Mouse (Mus musculus): Measurements from ENCODE around the gene Fcho2.
"Not testable (repeated sequence)": the region's sequence is repeated elsewhere in the genome, so short reads cannot be mapped to it uniquely, and the experiment has no call there.

The Fcho2 gene

DNA sequence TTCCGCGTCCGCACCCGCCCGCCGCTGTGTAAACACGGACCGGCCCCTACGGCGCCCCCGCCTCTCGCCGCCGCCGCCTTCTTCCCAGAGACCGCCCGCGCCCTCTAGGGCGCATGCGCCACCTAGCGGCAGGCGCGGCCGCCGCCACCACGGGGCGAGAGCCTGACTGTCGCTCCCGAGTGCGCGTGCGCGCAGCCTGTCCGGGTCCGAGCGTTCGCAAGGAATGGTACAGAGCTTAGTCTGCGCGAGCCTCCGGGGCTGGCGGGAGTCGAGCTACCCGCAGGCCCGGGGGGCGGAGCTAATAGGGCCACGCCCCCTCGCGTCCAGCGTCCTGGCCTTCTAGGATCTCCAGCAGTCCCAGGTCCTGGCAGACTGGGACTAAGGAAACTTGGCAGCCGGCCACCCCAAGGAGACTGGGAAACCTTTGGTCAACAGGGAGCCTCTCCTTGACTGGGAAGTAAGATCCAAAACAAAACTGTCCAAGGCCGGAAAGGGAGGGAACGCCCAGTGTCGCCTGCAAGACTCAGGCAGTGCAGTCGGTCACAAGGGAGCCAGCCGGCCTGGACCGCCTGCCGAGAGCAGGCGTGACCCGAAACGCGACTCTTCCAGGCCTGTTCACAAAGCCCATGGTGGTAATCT lies at the start of gene Fcho2:
Fcho2 (minus strand) TSS at position 303 of the 639 bp plus-strand sequence.
- peak; percentile 98 for DNase-seq (ENCODE audit: low spot score)

- DNase-seq (ENCODE audit: low spot score): no peak
Measured at GRCm38 (mm10) chr13:98855291-98855690, 40.0 kb upstream of the Fcho2 start.

- no peak for DNase-seq (ENCODE audit: low spot score)
Measured at GRCm38 (mm10) chr13:98845794-98846193, 30.5 kb upstream of the Fcho2 start.

- no peak for DNase-seq (ENCODE audit: low spot score)
Measured at GRCm38 (mm10) chr13:98836423-98837088, 21.3 kb upstream of the Fcho2 start.

DNA sequence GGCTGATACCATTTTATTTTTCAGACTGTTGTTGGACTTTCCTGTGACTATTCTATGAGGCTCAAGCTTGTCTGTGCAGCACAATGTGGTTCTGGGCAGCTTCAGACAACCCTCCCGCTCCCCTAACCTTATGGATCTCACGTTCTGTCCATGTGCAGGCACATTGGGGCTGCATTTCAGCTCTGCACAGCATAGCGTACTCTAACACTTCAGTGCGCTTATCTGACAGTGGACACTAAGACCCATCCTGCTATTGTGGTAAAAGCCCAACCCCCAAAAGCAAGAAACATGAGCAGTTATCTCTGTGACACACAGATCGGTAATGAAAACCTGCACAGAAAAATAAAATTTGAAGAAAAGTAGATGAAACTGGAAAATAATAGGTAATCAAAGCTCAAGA lies 20.5 kb upstream of the Fcho2 start:
- DNase-seq (ENCODE audit: low spot score): no peak

GRCm38 (mm10) chr13:98834723-98835122 lies 19.5 kb upstream of the Fcho2 start:
- no peak for DNase-seq (ENCODE audit: low spot score)

- DNase-seq (ENCODE audit: low spot score): no peak
Measured at GRCm38 (mm10) chr13:98834199-98834598, 18.9 kb upstream of the Fcho2 start.

DNA sequence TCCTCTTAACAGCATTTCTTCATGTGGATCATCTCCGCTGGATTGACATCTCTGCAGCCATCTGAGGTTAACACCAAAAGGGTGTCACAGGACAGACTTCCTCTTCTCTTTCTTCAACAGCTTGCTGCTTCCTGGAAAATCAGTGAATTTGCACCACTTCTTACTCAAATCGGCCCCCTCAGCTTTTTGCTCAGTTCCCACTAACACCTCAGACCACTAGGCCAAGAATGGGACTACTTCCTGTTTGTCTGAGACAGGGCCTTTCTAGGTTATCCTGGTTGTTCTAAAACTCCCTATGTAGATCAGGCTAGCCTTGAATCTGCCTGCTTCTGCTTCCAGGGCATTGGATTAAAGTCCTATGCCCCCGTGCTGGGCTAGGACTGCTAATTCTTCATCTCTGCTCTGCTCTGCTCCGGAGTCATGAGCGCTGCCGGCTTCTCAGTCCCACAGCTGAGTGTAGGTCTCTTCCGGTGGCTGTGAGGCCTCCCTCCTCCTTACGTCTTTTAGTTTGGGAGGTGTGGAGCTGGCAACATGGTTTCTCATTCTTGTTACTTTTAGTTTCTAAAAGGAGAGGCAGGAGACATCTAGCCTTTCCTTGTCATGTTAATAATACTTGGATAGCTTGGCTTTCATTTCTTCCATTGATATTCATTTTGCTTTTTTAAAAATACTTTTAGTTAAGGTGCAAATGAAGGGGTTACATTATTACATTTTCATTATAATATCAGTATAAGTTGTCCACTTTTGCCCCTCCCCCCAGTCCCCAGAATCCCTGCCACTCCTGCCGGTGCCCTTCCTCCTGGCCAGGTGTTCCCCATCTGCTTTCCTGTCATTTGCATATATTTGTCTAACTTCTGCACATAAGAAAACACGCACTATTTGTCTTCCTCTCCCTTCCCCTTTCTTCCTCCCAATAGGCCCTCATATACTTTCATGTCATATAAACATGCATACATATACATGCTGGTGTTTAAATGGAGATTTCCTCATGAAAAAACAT lies 17.5 kb upstream of the Fcho2 start:
- DNase-seq (ENCODE audit: low spot score): no peak

GRCm38 (mm10) chr13:98829026-98829425 lies 13.8 kb upstream of the Fcho2 start:
- not testable (repeated sequence) for DNase-seq (ENCODE audit: low spot score)

DNA sequence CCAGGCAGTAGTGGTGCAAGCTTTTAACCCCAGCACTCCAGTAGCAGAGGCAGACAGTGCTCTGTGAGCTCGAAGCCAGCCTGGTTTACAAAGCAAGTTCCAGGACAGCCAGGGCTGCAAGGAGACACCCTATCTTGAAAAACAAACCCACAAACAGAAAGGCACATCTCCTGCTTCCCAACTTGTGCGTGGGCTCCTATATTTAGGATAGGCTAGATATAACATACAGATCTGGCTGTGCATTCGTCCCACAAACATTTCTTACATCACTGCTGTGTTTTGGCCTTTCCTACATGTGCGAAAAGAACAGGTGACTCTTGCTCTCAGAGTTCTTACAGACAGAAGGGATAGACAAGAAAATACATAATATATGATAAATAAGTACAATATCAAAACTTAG lies 10.3 kb upstream of the Fcho2 start:
- no peak for DNase-seq (ENCODE audit: low spot score)

GRCm38 (mm10) chr13:98819094-98819493 lies 3.8 kb upstream of the Fcho2 start:
- DNase-seq (ENCODE audit: low spot score): no peak

DNA sequence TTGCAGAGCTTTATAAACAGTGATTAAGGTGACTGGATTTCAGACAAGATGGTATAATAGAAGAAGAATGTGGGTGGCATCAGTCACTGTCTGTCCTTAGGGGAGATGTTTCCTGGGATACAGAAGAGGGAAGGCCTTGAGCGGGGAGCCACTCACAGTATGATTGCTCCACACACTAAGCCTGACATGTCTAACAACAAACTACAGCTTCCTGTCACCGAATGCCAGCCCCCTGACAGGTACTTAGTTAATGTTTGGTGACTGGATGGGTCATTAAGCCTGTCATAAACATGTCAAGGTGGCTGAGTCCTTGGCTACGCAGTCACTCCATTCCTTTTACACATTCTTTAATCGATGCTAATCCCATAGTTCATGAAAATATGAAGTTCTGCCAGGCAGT lies 3.0 kb upstream of the Fcho2 start:
- DNase-seq (ENCODE audit: low spot score): no peak

DNA sequence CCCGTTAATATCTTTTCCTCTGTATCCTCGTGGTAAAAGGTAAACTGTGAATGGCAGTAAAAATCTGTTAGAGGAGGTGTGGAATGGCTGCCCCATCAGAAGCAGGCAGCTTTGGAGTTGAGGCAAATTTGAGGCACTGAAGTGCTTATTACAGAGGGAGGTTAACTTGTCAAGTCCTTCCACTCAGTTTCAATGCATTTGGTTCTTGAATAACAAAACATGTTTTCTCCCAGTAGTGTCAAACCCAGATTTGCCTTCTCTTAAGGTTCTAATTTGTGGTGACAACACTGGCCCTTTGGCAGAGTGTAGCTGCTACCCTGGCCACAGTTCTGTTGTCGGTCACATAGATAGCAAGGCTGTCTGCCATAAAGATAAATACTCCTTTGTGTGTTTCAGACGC lies 2.5 kb upstream of the Fcho2 start:
- no peak for DNase-seq (ENCODE audit: low spot score)

DNA sequence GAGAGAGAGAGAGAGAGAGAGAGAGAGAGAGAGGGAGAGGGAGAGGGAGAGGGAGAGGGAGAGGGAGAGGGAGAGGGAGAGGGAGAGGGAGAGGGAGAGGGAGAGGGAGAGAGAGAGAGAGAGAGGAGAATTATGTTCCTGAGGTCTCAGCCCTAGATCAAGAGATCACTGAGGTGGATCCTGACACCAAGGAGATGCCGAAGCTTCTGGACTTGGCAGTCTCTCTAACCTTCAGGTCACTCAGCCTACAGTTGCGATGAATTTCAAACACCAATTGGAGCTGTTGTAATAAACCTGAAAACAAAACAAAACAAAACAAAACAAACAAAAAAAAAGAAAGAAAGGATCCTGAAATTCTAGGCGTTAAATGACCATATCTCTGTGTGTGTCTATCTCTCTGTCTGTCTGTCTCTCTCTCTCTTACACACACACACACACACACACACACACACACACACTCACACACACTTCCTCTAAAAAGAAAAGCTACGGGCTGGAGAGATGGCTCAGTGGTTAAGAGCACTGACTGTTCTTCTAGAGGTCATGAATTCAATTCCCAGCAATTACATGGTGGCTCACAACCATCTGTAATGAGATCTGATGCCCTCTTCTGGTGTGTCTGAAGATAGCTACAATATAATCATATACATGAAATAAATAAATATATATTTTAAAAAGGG lies 1.9 kb upstream of the Fcho2 start:
- DNase-seq (ENCODE audit: low spot score): not testable (repeated sequence)

DNA sequence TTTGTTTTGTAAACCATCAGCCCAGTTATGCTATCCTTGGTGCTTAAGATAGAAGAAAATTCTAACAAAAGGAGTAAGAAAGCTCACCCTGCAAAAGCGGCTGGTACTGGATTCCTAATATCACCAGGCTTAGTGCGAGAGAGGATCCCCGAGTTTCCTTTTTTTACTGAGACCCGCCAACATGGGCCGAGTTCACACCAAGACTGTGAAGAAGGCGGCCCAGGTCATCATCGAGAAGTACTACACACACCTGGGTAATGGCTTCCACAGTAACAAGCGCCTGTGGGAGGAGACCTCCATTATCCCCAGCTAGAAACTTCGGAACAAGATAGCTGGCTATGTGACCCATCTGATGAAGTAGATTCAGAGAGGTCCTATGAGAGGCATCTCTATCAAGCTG lies 1.3 kb upstream of the Fcho2 start:
- no peak for DNase-seq (ENCODE audit: low spot score)

- DNase-seq (ENCODE audit: low spot score): peak; percentile 64
Measured at GRCm38 (mm10) chr13:98814275-98815040, 791 bp downstream of the Fcho2 start.

GRCm38 (mm10) chr13:98813596-98814274 lies 1.5 kb downstream of the Fcho2 start:
- no peak for DNase-seq (ENCODE audit: low spot score)

DNA sequence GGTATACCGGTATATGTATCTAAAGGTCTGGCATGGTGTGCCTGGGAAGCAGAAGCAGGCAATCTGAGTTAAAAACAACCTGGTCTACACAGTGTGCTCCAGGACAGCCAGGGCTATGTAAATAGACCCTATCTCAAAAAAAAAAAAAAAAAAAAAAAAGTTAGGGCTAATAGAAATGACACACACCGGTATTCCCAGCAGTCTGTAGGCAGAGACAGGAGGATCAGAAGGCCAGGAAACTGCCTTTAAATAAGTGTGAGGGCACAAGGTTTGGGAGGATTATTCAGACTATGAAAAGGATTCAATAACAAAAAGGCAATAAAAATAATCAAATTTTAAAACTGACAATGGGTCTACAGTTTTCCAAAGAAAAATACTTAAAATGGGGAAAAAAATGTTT lies 2.1 kb downstream of the Fcho2 start:
- DNase-seq (ENCODE audit: low spot score): no peak

DNA sequence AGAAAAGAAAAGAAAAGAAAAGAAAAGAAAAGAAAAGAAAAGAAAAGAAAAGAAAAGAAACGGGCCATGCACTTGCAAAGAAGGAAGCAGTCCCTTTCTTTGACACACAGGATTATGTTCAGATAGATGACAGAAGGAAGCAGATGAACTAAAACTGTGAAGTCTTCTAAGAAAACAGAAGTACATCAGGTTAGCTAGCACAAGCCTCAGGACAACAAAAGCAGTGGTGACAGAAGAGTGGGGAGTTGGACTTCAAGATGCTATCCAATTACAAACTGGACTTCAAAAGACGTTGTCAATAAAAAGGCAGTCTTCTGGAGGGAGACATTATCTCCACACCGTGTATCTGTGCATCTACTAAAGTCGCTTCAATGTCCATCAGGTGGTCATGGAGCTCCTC lies 3.0 kb downstream of the Fcho2 start:
- DNase-seq (ENCODE audit: low spot score): no peak

DNA sequence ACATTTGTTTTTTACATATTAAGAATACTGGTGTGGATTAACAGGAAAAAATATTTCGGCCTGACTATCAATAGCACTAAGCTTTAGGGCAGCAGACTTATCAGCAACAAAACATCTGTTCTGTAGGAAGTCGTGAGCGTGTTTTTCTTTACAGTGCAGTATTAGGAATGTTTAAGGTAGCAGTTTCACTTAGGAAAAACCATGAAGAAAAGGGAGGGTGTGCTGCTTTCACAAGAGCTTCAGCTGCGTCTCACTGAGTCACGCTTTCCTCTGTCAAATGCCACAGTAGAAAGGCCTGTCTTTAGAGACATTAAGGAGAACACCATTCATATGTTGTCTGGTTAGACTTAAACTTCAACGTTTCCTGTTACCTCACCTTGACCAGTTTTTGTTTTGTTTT lies 5.1 kb downstream of the Fcho2 start:
- no peak for DNase-seq (ENCODE audit: low spot score)

DNA sequence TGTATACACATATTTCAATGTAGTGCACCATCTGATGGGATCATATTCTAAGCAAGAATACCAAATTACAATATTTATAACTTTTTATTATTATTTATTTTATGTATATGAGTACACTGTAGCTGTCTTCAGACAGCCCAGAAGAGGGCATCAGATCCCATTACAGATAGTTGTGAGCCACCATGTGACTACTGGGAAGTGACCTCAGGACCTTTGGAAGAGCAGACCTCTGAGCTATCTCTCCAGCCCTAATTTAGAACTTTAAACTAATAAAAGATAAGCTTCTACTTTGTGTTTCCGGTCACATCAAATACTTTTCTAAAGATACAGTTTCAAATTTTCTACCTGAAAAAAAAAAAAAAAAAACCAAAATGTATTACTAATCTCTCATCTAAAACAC lies 6.2 kb downstream of the Fcho2 start:
- no peak for DNase-seq (ENCODE audit: low spot score)
